Mouse (Mus musculus) heart, postnatal 25 days (tissue): ENCODE data around the gene Acat2. TPM values are rescaled to one million over a fixed set of nuclear protein-coding genes. Genes with fewer than 3 reads are reported as not detected.
"Not testable (repeated sequence)": the region's sequence is repeated elsewhere in the genome, so short reads cannot be mapped to it uniquely, and the experiment has no call there.

Experiments used
- DNase-seq: peaks from one replicate; pipeline ENCODE4 v3.0.0; 2022; ENCODE audit warnings: low spot score
- intact Hi-C: fragments of 180-260 bp; cut with DNase I; formaldehyde crosslinking; loops from one replicate; pipeline ENCODE4 v1.15.1; 2025
- total RNA-seq, 2 experiments: library from RNA; stranded (reverse); gene quantifications; 2 replicates each; pipeline ENCODE4 v1.2.3; 2021

The Acat2 gene
- total RNA-seq, 2 experiments from 2014 or later = 6.1 to 7.1 TPM

DNA sequence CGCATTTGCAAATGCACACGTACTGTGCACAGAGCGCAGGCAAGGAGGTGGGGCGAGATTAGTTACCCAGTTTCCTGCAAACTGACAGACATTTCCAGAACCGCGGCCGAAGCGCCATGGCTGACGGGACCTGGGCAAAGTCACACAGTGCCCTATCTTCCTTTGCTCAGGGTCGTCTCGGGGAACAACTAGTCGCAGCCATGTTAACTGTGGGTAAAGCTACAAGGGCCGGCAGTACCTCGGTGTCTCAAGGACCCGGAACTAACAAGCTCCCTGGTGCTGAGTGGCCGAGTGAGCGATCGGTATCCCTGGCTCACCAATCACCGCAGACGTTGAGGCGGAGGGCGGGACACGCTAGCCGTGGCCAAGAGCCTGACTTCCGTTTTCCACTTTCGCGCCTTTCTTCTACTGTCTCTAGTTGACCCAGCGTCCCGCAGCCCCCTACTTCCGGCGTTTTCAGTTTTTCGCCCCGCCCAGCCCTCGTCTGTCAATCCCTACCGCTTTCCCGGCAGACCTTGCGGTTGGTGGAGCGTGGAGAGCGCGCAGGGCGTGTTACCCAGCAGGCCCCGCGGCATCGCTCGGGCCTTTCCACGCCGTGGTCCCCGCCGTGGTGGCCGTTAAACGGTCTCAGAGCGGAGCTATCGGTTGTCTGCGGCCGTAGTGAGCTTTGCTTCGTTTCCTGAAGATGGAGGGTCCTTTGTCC, 44.5 kb downstream of the Acat2 start, which contains the start of gene Mrpl18:
Gene Mrpl18 (minus strand): TSS at position 465 of the 703 bp plus-strand sequence.
- peak; percentile 99 for DNase-seq
- intact Hi-C loops = loop anchor here (2.0 kb wide), 2 partner anchors 45 to 75 kb away; partner anchors contain the start of gene Acat2

- intact Hi-C loops = no loop called here
- DNase-seq = no peak
Observed at GRCm38 (mm10) chr17:12915488-12915880, 45.1 kb downstream of the Acat2 start, which contains the start of gene Tcp1. Tcp1 (plus strand) TSS chr17:12915701.

DNA sequence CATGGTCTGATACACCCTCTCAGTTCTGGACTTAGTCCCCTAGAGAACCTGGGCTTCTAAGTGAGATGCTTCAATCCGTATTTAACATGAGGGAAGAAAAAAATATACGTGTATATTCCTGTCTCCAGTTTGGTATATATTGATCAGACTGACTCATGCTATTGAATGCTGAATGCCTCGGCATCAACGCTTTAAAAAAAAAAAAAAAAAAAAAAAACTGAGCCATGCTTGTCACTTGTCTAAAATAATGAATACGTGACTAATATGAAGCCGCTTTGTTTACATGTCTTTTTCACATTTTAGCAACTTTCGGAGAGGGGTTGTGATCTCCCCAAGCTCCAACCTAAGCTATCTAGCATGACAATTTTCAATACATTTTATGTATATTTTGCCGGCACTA, 50.2 kb downstream of the Acat2 start:
- no peak for DNase-seq
- intact Hi-C loops = no loop called here

- intact Hi-C loops = no loop called here
- DNase-seq = no peak
Observed at GRCm38 (mm10) chr17:12909361-12910280, 50.9 kb downstream of the Acat2 start, which contains the start of gene Pnldc1. Pnldc1 (minus strand) TSS chr17:12910230.

DNA sequence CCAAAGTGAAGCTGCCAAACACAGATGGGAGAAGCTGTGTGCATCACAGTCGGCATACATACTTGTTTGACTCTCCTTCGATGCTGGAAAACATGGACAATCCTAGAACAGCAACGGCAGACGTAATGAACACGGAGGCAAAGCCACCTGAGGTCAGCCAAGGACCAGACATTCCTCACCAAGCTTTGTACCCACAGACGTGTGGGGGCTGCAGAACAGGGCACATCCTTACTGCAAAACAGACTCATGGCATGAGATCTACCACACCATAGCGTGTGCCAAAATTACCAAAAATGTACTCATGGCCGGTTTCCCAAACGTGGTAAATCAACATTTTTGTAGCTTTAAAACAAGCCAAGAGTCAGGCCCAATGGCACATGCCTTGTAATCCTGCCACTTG, 54.1 kb downstream of the Acat2 start:
- DNase-seq = no peak
- intact Hi-C loops = no loop called here

DNA sequence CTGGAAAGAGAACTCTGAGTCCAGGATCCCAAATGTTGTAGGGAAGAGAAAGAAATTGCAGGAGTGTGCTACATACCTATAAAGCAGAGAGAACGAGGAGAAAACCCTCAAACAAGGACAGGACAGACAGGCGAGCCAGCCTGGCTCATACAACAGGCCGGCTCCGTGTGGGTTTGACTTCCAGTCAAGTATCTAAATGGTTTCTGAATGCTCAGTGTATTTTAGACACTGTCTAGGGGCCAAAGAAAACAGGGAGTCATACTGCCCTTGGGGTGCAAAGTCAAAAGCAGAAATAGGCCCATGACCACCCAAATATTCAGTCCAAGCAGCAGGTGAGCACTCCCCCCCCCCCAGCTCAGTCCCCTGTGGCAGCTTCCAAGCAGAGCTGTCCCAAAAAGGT, 54.7 kb downstream of the Acat2 start:
- no peak for DNase-seq
- intact Hi-C loops = no loop called here

DNA sequence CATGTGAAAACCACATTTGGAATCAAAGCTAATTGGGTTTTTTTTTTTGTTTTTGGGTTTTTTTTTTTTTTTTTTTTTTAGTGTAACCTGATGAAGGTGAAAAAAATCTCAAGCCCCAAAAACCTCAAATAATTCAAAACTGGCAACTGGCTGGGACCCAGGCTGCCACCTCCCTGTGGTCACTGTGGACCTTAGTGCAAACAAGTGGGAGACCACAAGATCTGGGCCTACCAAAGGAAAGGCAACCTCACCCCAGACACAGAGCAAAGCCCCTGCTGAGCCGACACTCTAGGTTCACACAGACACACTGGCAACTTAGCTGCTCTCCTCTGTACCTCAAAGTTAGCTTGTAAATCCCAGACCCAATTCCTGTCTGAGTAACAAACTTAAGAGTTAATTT, 56.2 kb downstream of the Acat2 start:
- intact Hi-C loops = no loop called here
- DNase-seq = no peak

DNA sequence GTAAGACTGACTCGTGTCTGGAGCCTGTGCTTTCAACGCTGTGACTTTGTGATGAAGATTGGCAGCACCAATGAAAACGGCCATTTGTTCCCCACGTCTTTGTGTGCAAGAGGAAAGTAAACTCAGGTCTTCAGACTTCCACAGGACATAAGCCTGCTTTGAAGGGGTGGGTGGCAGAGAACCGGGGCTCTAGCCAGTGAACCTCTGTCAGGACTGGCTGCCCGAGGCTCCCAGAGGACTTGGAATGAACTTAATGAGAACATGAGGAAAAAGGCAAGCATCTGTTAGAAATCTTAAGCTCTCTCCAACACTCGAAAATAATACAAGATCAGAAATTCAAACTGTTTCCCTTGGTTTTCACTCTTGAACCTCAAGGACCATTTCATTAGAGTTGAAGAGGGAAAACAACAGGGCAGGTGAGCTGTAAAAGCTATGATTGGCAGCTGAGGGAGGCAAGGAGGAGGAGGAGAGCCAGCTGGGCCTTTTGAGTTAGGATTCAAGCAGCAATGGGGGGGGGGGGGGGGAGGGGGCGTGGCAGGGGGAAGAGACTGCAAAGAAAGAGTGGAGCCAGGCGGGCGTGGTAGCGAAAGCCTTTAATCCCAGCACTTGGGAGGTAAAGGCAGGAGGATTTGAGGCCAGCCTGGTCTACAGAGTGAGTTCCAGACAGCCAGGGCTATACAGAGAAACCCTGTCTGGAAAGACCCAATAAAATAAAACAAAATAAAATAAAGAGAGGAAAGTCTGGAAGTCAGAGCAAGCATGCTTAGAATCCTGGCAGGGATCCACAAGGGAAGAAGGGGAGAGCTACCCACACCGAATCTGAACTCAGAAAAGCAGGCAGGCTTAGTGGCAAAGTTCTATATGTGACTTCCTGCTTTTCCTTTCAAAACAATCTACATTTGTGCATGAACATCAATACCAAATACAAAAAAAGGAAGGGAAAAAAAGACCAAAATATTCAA, 56.9 kb downstream of the Acat2 start:
- intact Hi-C loops = no loop called here

DNA sequence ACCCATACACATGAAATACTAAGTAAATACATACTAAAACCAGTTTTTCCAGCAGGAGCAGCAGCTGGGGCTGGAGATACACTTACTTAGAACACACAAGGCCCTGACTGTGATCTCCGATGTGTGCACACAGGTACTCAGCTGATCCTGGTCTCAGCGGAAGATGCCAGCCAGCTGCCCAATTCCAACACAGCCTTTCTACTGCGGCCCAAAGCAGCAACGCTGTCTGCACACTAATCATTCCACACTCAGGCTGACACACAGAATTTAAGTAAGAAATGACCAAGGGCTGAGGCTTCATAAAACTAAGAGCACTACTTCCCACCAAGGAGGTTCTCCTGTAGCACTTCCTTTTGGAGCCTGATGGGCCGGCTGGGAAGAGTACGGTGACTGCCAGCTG, 58.3 kb downstream of the Acat2 start:
- no peak for DNase-seq
- intact Hi-C loops = no loop called here

More for the DNA sequence above, 56.9 kb downstream of the Acat2 start:
- DNase-seq = no peak

DNA sequence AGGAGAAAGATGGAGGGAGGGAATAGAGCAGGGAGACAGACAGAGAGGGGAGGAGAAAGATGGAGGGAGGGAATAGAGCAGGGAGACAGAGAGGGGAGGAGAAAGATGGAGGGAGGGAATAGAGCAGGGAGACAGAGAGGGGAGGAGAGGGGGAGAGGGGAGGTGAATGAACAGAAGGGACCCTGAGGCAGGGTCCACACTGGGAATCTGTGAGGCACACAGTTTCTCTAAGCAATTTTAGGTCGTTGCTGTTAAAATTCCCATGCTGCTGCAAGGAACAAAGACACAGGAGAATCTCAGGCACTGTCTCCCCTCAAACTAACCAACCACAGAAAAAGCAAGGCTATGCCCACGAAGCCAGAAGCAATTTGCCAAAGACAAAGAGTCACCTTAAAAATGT, 61.9 kb downstream of the Acat2 start:
- intact Hi-C loops = not testable (repeated sequence)

DNA sequence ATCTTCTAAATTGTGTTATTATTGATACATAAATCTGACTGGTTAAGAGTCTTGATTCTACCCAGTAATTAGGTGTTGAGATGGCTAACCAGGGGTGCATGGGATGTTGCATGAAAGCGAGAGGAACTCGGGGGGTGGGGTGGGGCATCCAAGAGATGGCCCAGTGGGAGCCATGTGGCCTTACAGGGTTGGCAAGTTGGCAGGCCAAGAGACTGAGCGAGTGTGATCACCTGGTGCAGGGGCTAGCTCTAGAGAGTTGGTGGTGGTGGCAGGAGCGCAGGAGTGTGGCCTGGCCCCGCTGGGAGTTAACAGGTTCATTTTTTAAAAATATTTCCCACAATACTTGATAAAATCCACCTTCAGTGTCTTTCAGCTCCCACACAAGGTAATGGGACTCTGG, 62.9 kb downstream of the Acat2 start:
- intact Hi-C loops = no loop called here
- no peak for DNase-seq

More for the DNA sequence above, 61.9 kb downstream of the Acat2 start:
- not testable (repeated sequence) for DNase-seq

Other genes starting within 250 kb of the Acat2 start
- 100 to 1,000 TPM in 1 of 2 experiments, 10 to 100 TPM in 1; 99.0 to 108 TPM for gene Igf2r, start 191.1 kb downstream of the Acat2 start, total RNA-seq
- 1 to 10 TPM in 1 of 2 experiments, under 1 TPM in 1; 0.42 to 1.8 TPM for gene Mas1, start 92.6 kb downstream of the Acat2 start, total RNA-seq
- gene Mrgprh, start 84.7 kb downstream of the Acat2 start, total RNA-seq = 1 to 10 TPM; 5.3 to 5.4 TPM
- under 1 TPM; 0.42 to 0.55 TPM for gene Pnldc1, start 50.5 kb downstream of the Acat2 start, total RNA-seq
- 100 to 1,000 TPM; 200 to 213 TPM for gene Tcp1, start 45.0 kb downstream of the Acat2 start, total RNA-seq
- gene Mrpl18, start 44.4 kb downstream of the Acat2 start, total RNA-seq = 100 to 1,000 TPM; 157 to 175 TPM
- not detected for gene Acat3, start 20.1 kb downstream of the Acat2 start, total RNA-seq
- 10 to 100 TPM; 31.7 to 35.6 TPM for gene Wtap, start 33.4 kb upstream of the Acat2 start, total RNA-seq
- 1,000 to 10,000 TPM; 1,092 to 1,104 TPM for gene Sod2, start 46.1 kb upstream of the Acat2 start, total RNA-seq
- gene Gpr31b, start 91.5 kb upstream of the Acat2 start, total RNA-seq = under 1 TPM in 1 of 2 experiments, not detected in 1; 0.22 TPM
- under 1 TPM in 1 of 2 experiments, not detected in 1; 0.26 TPM for gene Tcp10b, start 100.4 kb upstream of the Acat2 start, total RNA-seq
- gene Unc93a, start 171.1 kb upstream of the Acat2 start, total RNA-seq = not detected